Comparison of ENCODE assay signal across 7 mouse cellular contexts in the genomic region with DNA sequence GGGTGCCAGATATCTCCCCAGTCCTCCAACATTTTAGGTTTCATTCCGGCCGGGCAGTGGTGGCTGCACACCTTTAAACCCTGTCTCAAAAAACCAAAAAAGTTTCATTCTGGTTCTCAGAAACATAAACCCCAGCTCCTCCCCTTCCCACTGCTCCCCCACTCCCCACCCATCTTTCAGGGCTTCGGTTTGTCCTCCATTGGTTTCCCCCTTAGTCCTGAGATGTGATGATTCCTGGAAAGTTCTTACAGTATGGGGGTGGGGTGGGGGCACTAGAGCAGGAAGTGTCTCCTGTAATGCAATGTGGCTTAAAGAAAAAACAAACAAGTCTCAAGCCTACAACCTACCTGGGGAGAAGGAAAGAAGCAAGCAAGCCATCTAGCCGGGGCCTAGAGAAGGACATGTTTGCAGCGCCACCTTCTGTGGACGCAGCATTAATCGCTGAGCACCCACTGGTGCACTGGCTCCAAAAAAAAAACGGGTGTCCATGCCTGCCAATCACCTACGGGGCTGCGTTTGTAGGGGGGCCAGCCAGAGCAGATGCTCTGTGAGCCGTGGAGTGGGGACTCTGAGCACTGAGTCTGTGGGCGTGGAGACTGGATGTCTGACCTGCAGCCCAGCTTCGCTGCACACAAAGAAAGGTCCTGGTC. TPM values are rescaled to one million over a fixed set of nuclear protein-coding genes. Genes with fewer than 3 reads are reported as not detected.
DNase-seq lines count a peak whose midpoint lies in the region; ATAC-seq and TF ChIP-seq lines count a peak whose summit lies in the region.

No protein-coding gene starts in this region.

- H3K4me2 ChIP-seq in hindbrain, embryonic 14.5 days (replicated peaks): peak overlapping the region; percentile 27
- H3K4me2 ChIP-seq in liver, embryonic 11.5 days: peak overlapping the region; percentile 27

- peak; percentile 54 for DNase-seq in ES-CJ7 (ENCODE audit: low read depth, low spot score)
- DNase-seq in embryo, embryonic 11 days: peak; percentile 73
- DNase-seq in hindbrain, embryonic 14.5 days (ENCODE audit: low spot score): peak; percentile 56
- no peak for DNase-seq in liver, embryonic 11.5 days (ENCODE audit: low spot score)
- peak; percentile 50 for DNase-seq in naive thymus-derived CD4-positive, alpha-beta T cell, adult 2 months (ENCODE audit: low read depth)

- no peaks in the 10 kb centered on the region for H3K27me3 ChIP-seq in C2C12 (ENCODE audit: control insufficient read depth, insufficient read depth, insufficient read length)
- H3K27me3 ChIP-seq in hindbrain, embryonic 14.5 days (ENCODE audit: control insufficient read depth, insufficient read depth, low read length): no peaks in the 10 kb centered on the region
- no peaks in the 10 kb centered on the region for H3K27me3 ChIP-seq in liver, embryonic 11.5 days (replicated peaks; ENCODE audit: control insufficient read depth, insufficient read depth, low read length)

- no peak for ATAC-seq in hindbrain, embryonic 14.5 days (ENCODE audit: low FRiP score)
- peak; percentile 53; the same call in 1 of the 2 replicates for ATAC-seq in liver, embryonic 11.5 days (replicated peaks; ENCODE audit: low FRiP score)
- no peak for ATAC-seq in granulocyte monocyte progenitor cell, adult 5-6 weeks (replicated peaks; ENCODE audit: poor library complexity, severe bottlenecking)

- peak overlapping the region; percentile 45; the same call in 1 of the 2 replicates for H3K9ac ChIP-seq in hindbrain, embryonic 14.5 days
- H3K9ac ChIP-seq in liver, embryonic 11.5 days (ENCODE audit: low read depth, low read length): peak overlapping the region; percentile 7; the same call in 1 of the 2 replicates

- H3K27ac ChIP-seq in hindbrain, embryonic 14.5 days: no peak overlapping the region
- peak overlapping the region; percentile 57 for H3K27ac ChIP-seq in liver, embryonic 11.5 days (ENCODE audit: low read depth, low read length)

- no peaks in the 10 kb centered on the region for H3K79me2 ChIP-seq in C2C12 (ENCODE audit: control insufficient read depth, insufficient read depth)

- H3K4me1 ChIP-seq in hindbrain, embryonic 14.5 days (replicated peaks; ENCODE audit: control insufficient read depth, insufficient read depth, low read length): no peaks in the 10 kb centered on the region
- H3K4me1 ChIP-seq in liver, embryonic 11.5 days (replicated peaks; ENCODE audit: control insufficient read depth, insufficient read depth, low read length): peaks cover 41% of the 10 kb centered on the region

- 23% methylated on average over 13 of the region's 13 CpGs for WGBS in hindbrain, embryonic 14.5 days
- 30% methylated on average over 13 of the region's 13 CpGs for WGBS in liver, embryonic 11.5 days

- H3ac ChIP-seq in C2C12 (ENCODE audit: control insufficient read depth, insufficient read length, low read depth): peak overlapping the region; percentile 40

- TF ChIP-seq CTCF in C2C12 (IDR thresholded peaks at IDR 0.05; ENCODE audit: control insufficient read depth, insufficient read depth, insufficient read length): peak; percentile 41

- H3K36me3 ChIP-seq in C2C12 (ENCODE audit: control insufficient read depth, insufficient read depth): peaks cover 4% of the 10 kb centered on the region
- peaks cover 40% of the 10 kb centered on the region for H3K36me3 ChIP-seq in hindbrain, embryonic 14.5 days (replicated peaks; ENCODE audit: control insufficient read depth, insufficient read depth)
- H3K36me3 ChIP-seq in liver, embryonic 11.5 days (ENCODE audit: control insufficient read depth, insufficient read depth, low read length): peaks cover 26% of the 10 kb centered on the region

- H3K4me3 ChIP-seq in C2C12 (ENCODE audit: insufficient read depth, poor library complexity, severe bottlenecking): no peak overlapping the region
- H3K4me3 ChIP-seq in hindbrain, embryonic 14.5 days (replicated peaks; ENCODE audit: low read length): no peak overlapping the region
- no peak overlapping the region for H3K4me3 ChIP-seq in liver, embryonic 11.5 days (ENCODE audit: low read depth, low read length)

- H3K9me3 ChIP-seq in hindbrain, embryonic 14.5 days (ENCODE audit: control insufficient read depth, low read length): no peaks in the 10 kb centered on the region
- H3K9me3 ChIP-seq in liver, embryonic 11.5 days (ENCODE audit: control insufficient read depth, low read length): no peaks in the 10 kb centered on the region

- no peaks in the 10 kb centered on the region for H3K79me3 ChIP-seq in C2C12 (ENCODE audit: low read depth)

TF ChIP-seq in C2C12, 6 proteins besides CTCF, POLR2A, EP300 and RAD21:
- TF ChIP-seq FOSL1 (IDR thresholded peaks at IDR 0.05; ENCODE audit: insufficient read depth, low read length, poor library complexity, severe bottlenecking) (no peak), MYOG (IDR thresholded peaks at IDR 0.05; ENCODE audit: control insufficient read depth, extremely low read depth, insufficient read length) (no peak), USF1 (IDR thresholded peaks at IDR 0.05; ENCODE audit: low read depth) (no peak), MYOD1 (IDR thresholded peaks at IDR 0.05; ENCODE audit: control insufficient read depth, insufficient read length, low read depth) (no peak), CEBPB (IDR thresholded peaks at IDR 0.05; ENCODE audit: low read depth) (no peak), MAX (IDR thresholded peaks at IDR 0.05) (no peak)

RNA-seq across cellular contexts. Expression of gene Ly6g5c, which starts 2.2 kb away (rescaled TPM):
- not detected for polyA plus RNA-seq in C2C12 (2012; fragmentation: generic; extraction: Trizol)
- polyA plus RNA-seq in hindbrain, embryonic 14.5 days (2014; fragmentation: Nextera tagmentation; extraction: Ambion mirVana): not detected in 2 replicates
- polyA plus RNA-seq in liver, embryonic 11.5 days (2014; fragmentation: Nextera tagmentation; extraction: Ambion mirVana): not detected in 2 replicates
- not detected in 2 replicates for total RNA-seq in granulocyte monocyte progenitor cell, adult 5-6 weeks (2014; fragmentation: Nextera tagmentation)
- not detected in 2 replicates for total RNA-seq in granulocyte monocyte progenitor cell, adult 5-6 weeks (2017)

RNA-seq across cellular contexts. Expression of gene Ly6g5b, which starts 9.4 kb away (rescaled TPM):
- polyA plus RNA-seq in C2C12 (2012; fragmentation: generic; extraction: Trizol): 0.28 TPM
- 0.44 and 1.0 TPM in 2 replicates for polyA plus RNA-seq in hindbrain, embryonic 14.5 days (2014; fragmentation: Nextera tagmentation; extraction: Ambion mirVana)
- 0.69 and 0.89 TPM in 2 replicates for polyA plus RNA-seq in liver, embryonic 11.5 days (2014; fragmentation: Nextera tagmentation; extraction: Ambion mirVana)
- total RNA-seq in granulocyte monocyte progenitor cell, adult 5-6 weeks (2014; fragmentation: Nextera tagmentation): 1.6 TPM in 1 of 2 replicates, not detected in the other
- total RNA-seq in granulocyte monocyte progenitor cell, adult 5-6 weeks (2017): 0.56 TPM in 1 of 2 replicates, not detected in the other

RNA-seq across cellular contexts. Expression of gene Gpank1, which starts 15.4 kb away (rescaled TPM):
- polyA plus RNA-seq in C2C12 (2012; fragmentation: generic; extraction: Trizol): 25.8 TPM
- 21.9 and 22.0 TPM in 2 replicates for polyA plus RNA-seq in hindbrain, embryonic 14.5 days (2014; fragmentation: Nextera tagmentation; extraction: Ambion mirVana)
- polyA plus RNA-seq in liver, embryonic 11.5 days (2014; fragmentation: Nextera tagmentation; extraction: Ambion mirVana): 23.7 and 25.2 TPM in 2 replicates
- 21.2 and 25.4 TPM in 2 replicates for total RNA-seq in granulocyte monocyte progenitor cell, adult 5-6 weeks (2014; fragmentation: Nextera tagmentation)
- total RNA-seq in granulocyte monocyte progenitor cell, adult 5-6 weeks (2017): 24.0 and 26.9 TPM in 2 replicates

RNA-seq across cellular contexts. Expression of gene Csnk2b, which starts 16.0 kb away (rescaled TPM):
- 300 TPM for polyA plus RNA-seq in C2C12 (2012; fragmentation: generic; extraction: Trizol)
- polyA plus RNA-seq in hindbrain, embryonic 14.5 days (2014; fragmentation: Nextera tagmentation; extraction: Ambion mirVana): 321 and 339 TPM in 2 replicates
- 246 and 259 TPM in 2 replicates for polyA plus RNA-seq in liver, embryonic 11.5 days (2014; fragmentation: Nextera tagmentation; extraction: Ambion mirVana)
- 289 and 384 TPM in 2 replicates for total RNA-seq in granulocyte monocyte progenitor cell, adult 5-6 weeks (2014; fragmentation: Nextera tagmentation)
- 277 and 317 TPM in 2 replicates for total RNA-seq in granulocyte monocyte progenitor cell, adult 5-6 weeks (2017)

RNA-seq across cellular contexts. Expression of gene Abhd16a, which starts 16.8 kb away (rescaled TPM):
- 54.0 TPM for polyA plus RNA-seq in C2C12 (2012; fragmentation: generic; extraction: Trizol)
- polyA plus RNA-seq in hindbrain, embryonic 14.5 days (2014; fragmentation: Nextera tagmentation; extraction: Ambion mirVana): 86.8 and 89.1 TPM in 2 replicates
- polyA plus RNA-seq in liver, embryonic 11.5 days (2014; fragmentation: Nextera tagmentation; extraction: Ambion mirVana): 71.6 and 79.8 TPM in 2 replicates
- 26.7 and 33.3 TPM in 2 replicates for total RNA-seq in granulocyte monocyte progenitor cell, adult 5-6 weeks (2014; fragmentation: Nextera tagmentation)
- total RNA-seq in granulocyte monocyte progenitor cell, adult 5-6 weeks (2017): 27.7 and 35.0 TPM in 2 replicates
